Comparison of ENCODE assay signal across 7 mouse cellular contexts in the genomic region with DNA sequence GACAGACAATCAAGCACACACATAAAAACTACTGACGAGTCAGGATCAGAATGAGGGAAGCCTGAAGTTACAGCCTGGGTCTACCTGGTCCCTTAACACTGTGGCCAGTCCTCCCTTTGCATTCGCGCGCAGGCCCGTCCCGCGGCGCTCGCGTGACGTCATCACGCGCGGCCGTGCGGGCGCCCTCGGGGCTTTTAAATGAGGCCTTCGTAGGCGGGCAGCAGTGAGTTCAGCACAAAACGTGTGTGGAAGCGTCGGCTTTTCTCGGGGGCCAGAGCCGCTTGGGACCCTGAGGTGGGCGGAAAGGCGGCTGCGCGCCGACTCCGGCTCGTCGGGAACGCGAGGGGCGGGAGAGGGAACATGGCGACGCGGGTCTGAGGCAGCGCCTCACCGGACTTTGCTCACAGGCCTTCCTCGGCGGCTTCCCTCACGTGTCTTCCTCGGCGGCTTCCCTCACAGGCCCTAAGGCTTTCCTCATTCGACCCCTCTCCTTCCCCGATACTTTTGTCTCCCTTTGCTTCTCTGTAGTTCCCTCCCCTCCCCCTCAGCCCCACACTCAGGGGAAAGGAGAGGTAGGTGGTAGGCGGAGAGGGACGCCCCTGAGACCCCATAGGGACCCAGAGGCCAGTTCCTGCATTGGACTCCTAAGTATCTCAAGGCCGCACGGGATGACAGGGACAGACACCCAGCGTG. TPM values are rescaled to one million over a fixed set of nuclear protein-coding genes. Genes with fewer than 3 reads are reported as not detected.
DNase-seq lines count a peak whose midpoint lies in the region; ATAC-seq and TF ChIP-seq lines count a peak whose summit lies in the region.

Ice2 (plus strand) TSS at position 147 of the 693 bp plus-strand sequence.

- ATAC-seq in inflammation-experienced regulatory T-cells, adult 6 months = peak; percentile 88
- peak; percentile 82 for ATAC-seq in megakaryocyte-erythroid progenitor cell, adult 5-6 weeks (replicated peaks; ENCODE audit: low FRiP score, low TSS enrichment, poor library complexity, severe bottlenecking)

- peak; percentile 65; the same call in 1 of the 2 replicates for TF ChIP-seq POLR2A in cortical plate, adult 2 months (IDR thresholded peaks at IDR 0.05; ENCODE audit: extremely low read depth, insufficient read depth, low read length)

- H3K4me1 ChIP-seq in cortical plate, adult 2 months (ENCODE audit: control insufficient read depth, insufficient read depth, low read length) = peaks cover 3% of the 10 kb centered on the region; the same call in 1 of the 2 replicates

- peak within 1 kb of the TSS; percentile 92 for H3K27ac ChIP-seq in cortical plate, adult 2 months (ENCODE audit: insufficient read depth, low read length)

- peak within 1 kb of the TSS; percentile 91 for H3K4me3 ChIP-seq in cortical plate, adult 2 months (ENCODE audit: insufficient read depth, low read length)

- peak; percentile 76 for DNase-seq in adipocyte (ENCODE audit: low spot score)
- peak; percentile 71 for DNase-seq in gastrocnemius, postnatal 10 days
- peak; percentile 45 to 82 for DNase-seq in left cerebral cortex, postnatal 10 days (ENCODE audit: extremely low spot score in 1 of 2, low spot score in 2 of 2)
- peak; percentile 79 for DNase-seq in right cerebral cortex, postnatal 25 days

- no peak for TF ChIP-seq CTCF in cortical plate, adult 2 months (IDR thresholded peaks at IDR 0.05; ENCODE audit: extremely low read depth, insufficient read depth, low read length)

- intact Hi-C loops in left cerebral cortex, postnatal 10 days (cut with DNase I) = no loop called here

RNA-seq across cellular contexts. Expression of gene Ice2, which starts in this region (rescaled TPM):
- 7.6 TPM in 2 replicates for polyA plus RNA-seq in cortical plate, adult 2 months (2012; rRNA removed)
- 1 to 10 TPM; 5.7 to 8.0 TPM for total RNA-seq in gastrocnemius, postnatal 10 days (2021)
- 10 to 100 TPM; 11.1 to 22.0 (median 21.5) TPM for polyA plus RNA-seq in inflammation-experienced regulatory T-cells, adult 6 months (2017; shearing (Covaris generic))
- total RNA-seq in left cerebral cortex, postnatal 10 days (2021) = 1 to 10 TPM; 8.3 to 8.9 TPM
- total RNA-seq in megakaryocyte-erythroid progenitor cell, adult 5-6 weeks (2014; fragmentation: Nextera tagmentation) = 35.4 and 39.1 TPM in 2 replicates
- 27.5 and 31.1 TPM in 2 replicates for total RNA-seq in megakaryocyte-erythroid progenitor cell, adult 5-6 weeks (2017)

Comparison
In these comparisons a context has a peak if more than half of its experiments do, and no peak if none do; other contexts are left out.
1. Peak in every context shown above with its lines: DNase-seq, ATAC-seq, H3K4me3 ChIP-seq and H3K27ac ChIP-seq.